Mouse (Mus musculus) gastrocnemius, postnatal 25 days (tissue): Measurements from ENCODE around the gene Psors1c2. TPM values are rescaled to one million over a fixed set of nuclear protein-coding genes. Genes with fewer than 3 reads are reported as not detected.

Experiments used
- DNase-seq: peaks from one replicate; pipeline ENCODE4 v3.0.0; 2022
- total RNA-seq, 2 experiments: library from RNA; stranded (reverse); gene quantifications; 1 replicate in 1 of 2; 2 replicates in 1 of 2; pipeline ENCODE4 v1.2.3; 2021

The Psors1c2 gene
- total RNA-seq, 2 experiments from 2014 or later, result not detected

DNA sequence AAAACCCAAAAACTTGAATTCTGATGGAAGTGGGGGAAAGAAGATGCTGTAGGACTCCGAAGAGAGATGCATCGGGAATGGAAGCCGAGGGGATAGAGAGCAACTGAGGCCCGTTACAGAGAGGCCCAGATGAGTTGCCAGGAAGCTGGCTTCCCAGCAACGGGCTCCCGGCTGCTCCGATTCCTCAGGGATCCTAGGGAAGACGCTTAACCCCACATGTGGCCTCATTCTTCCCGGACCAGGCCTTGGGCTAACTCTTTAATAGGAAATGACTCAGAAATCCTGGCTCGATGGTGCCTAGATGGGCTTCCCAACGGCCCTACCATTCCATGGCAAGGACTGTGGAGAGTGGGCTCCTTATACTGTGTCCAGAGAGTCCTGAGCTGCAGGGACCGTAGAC lies 15.5 kb upstream of the Psors1c2 start:
- no peak for DNase-seq

DNA sequence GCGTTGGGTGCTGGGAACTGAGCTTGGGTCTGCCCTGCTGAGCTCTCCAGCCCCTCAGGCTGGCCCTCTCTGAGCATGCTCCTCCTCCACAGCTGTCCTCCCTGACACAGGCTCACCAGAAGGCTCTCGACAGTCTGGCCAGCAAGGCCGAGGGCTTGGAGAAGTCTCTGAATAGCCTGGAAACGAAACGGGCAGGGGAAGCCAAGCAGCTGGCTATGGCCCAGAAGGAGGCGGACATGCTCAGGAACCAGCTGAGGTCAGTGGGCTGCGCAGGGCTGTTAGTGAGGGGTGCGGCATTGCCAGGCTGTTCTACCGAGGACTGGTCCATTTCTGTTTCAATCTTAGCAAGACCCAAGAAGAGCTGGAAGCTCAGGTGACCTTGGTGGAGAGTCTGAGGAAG lies 8.6 kb upstream of the Psors1c2 start:
- no peak for DNase-seq

DNA sequence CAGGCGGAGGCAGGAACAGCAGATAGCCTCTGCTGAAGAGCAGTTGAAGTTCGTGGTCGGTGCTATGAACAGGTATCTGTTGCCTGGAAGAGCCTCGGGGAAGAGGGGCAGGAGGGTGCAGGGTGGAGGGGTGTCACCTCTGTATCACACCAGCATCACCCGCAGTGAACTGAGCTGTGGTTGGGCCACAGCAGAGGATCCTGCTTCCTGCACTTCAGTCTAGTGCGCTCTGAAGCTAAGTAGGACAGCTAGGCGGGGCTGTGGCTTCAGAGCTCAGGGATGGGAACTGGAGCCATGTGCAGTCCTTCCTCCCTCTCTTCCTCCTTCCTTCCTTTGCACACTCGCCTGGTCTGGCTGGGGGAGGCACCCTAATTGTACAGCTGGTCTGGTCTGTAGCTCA lies 6.4 kb upstream of the Psors1c2 start:
- no peak for DNase-seq

DNA sequence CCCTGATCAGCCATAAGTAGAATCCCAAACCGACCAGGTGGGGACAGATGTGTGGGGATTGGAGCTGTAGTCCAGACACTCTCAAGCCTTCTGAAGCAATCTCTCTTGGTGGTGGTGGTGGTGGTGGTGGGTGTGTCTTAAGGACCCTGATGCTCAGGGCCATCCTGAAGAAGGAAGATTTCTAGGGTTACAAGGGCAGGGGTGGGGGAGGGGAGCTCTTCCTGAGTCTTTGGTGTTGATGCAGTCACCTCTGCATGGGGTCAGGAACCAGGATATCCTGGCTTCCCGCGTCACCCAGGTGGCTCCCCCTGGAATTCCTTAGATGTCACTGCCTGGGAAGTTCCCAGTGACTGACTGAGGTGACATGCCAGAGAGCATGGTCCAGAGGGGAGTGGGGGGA lies 641 bp upstream of the Psors1c2 start:
- DNase-seq, result no peak

DNA sequence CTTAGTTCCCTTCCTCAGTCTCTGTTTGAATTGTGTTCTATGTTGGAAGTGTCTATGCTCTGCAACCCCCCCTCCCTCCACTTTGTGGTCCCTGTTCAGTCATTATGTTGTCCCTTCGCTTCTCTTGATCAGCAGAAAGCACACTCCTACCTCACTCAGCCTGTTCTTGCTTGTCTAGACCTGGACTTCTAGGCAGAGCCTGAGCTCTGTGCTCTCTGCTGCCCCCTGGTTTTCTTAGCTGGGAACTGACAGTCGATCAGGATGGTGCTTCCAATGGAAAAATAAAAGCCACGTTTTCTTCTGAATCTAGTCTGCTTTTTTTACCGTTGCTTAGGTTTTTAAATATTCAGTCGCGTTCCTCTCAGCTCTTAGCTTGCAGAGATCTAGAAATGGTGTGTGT lies 1.3 kb downstream of the Psors1c2 start:
- DNase-seq, result peak; percentile 37

DNA sequence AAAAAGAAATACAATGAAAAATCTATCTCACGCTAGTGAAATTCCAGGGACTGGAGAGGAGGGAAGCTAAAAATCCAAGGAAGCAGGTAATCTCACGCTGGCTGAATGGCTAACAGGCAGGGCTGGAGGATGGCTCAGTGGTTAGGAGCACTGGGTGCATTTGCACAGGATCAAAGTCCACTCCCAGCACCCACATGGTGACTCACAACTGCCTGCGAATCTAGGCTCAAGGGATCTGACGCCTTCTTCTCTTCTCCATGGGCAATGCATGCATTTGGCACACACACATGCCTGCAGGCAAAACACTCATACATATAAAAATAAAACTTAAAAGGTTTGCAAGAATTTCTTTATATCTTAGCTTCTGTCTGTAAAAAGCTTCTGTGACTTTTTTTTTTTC lies 4.4 kb downstream of the Psors1c2 start:
- DNase-seq, result no peak

DNA sequence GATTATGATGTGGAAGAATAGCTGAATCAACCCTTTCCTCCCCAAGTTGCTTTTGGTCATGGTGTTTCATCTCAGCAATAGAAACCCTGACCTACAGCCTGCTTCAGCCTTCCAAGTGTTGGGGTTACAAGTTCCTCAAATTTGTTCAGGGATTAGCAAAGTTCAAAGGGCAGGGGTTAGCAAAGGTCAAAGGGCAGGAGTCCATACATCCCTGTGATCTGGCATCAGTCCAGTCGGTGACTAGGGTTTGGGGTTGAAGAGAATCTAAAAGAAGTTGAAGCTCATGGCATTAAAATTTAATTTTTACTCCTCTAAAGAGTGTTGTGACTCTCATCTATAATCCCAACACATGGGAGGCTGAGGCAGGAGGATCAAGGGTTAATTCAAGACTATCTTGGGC lies 5.5 kb downstream of the Psors1c2 start:
- DNase-seq, result no peak

DNA sequence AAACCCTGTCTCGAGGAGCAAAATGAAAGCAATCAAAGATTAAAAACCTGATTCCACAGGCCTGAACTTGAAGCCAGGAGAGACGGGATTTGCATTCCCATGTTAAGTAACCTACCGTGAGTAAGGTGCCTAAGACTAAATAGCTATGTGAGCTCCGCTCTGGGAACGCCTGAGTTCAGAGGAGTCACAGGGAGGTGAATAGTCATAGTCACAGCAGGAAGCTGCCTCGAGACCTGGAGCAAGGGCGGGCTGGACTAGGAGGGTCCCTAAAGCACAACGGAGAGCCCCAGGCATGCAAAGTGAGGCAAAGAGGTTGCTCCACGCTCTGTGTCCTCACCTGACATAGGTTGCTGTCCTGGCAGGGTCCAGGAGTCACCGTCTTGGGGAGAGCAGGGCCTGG lies 6.5 kb downstream of the Psors1c2 start:
- no peak for DNase-seq

DNA sequence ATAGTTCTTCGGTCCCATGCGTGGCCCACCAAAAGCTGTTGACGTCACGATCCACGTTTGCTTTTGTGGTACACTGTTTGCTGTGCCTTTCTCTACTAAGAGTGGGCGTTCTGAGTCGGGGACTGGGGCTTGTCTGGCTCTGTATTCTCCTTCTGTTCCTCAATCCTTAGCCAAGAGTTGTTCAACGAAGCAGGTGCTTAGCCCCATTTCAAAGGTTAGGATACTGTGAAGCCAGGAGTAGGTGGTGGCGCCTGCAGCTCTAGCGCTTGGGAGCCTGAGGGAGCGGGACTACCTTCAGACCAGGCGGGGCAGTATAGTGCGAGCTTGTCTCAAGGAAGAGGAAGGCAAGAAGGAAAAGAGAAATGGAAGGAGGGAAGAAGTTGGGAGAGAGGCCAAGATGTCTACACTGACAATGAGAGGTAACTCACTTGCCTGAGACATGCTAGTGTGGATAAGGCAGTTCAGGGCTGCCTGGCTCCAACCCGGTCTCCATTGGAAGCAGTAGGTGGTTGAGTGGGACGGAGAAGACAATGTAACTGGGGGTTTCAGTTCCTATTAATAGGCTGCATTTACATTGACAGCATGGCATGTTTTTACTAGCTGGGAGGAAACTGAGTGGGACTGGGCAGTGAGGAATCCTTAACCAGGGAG lies 9.9 kb downstream of the Psors1c2 start:
- no peak for DNase-seq

DNA sequence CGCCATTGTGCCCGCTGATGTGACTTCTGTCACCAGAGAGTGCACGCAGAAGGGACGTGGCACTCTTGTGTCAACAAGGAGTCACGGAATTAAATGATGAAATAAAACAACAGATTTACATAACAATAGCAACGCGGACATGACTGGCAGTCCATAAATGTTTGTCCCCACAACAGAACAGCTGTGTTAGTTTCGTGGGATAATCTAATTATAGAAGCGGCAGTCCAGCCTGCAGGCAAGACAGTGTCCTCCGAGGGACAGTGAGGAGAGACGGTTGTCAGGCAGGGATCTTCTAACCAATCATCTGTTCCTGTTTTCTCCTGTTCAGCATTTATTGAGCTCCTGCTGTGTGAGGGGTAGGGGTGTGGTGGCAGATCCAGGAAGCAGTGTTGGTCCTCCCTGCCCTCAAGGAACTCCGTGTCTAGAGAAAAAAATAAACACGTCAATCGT lies 10.4 kb downstream of the Psors1c2 start:
- DNase-seq, result no peak

DNA sequence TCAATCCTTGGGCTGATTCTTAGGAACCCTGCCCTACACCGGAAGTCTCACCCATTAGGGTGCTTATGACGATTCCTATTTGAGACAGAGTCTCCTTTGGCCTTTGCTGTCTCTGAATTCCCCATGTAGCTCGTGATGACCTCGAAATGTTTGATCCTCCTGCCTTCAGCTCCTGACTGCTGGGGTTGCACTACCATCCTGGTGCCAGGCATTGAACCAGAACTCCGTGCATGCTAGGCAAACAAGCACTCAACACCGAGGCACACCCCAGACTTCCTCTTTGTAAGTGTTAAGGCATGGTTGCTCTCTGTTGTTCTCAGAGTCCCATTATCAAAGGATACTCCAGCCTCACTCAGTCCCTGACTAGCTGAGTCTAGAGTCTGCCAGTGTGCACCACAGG lies 11.0 kb downstream of the Psors1c2 start:
- no peak for DNase-seq

DNA sequence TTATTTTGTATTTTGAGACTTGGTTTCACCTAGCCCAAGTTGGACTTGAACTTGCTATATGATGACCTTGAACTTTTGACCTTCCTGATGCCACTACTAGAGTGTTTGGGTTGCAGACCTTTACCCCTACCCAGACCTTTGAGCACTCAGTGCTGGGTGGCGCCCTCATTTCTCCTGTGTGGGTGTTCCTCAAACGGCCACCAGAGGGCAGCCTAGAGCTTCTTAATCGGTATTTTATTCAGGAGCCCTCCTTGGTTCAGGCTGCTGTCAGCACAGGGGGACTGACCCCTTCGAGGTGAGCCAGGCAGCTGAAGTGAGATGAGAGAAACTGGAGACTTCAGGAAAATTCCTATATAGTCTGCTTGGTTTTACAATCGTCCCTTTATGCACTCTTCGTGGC lies 11.7 kb downstream of the Psors1c2 start:
- no peak for DNase-seq

DNA sequence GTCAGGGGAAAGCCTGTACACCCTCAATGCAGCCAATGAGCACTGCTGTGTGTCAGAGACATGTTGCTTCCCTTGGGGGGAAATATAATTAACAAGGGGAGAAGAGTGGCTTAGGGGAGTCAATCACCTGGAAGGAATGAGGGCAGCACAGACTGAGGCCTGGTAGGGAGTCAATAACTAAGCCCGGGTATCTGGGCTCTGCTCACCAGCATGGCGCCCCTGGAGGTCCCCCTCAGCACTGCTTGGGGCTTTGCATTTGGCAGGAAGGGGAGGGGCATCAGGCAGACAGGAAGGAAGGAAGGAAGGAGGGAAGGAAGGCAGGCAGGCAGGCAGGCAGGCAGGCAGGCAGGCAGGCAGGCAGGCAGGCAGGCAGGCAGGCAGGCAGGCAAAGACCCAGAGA lies 14.5 kb downstream of the Psors1c2 start:
- no peak for DNase-seq

DNA sequence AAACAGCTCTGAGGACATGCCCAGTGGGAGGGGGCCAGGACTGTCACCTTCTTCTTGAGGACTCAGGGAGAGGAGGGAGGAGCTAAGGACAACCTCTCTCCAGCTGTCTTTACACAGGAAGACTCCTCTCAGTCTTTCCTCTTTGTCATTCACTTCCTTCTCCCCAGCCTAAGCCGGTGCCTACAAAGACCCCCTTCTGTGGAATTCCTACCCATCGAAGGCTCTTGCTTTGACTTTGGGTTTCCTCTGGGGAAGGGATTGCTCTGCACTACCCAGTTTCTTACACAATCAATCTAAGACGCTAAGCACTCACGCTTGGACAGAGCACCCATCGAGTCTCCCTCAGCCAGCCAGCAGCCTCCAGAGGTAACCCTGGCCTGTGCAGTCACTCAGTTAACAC lies 15.6 kb downstream of the Psors1c2 start:
- no peak for DNase-seq

DNA sequence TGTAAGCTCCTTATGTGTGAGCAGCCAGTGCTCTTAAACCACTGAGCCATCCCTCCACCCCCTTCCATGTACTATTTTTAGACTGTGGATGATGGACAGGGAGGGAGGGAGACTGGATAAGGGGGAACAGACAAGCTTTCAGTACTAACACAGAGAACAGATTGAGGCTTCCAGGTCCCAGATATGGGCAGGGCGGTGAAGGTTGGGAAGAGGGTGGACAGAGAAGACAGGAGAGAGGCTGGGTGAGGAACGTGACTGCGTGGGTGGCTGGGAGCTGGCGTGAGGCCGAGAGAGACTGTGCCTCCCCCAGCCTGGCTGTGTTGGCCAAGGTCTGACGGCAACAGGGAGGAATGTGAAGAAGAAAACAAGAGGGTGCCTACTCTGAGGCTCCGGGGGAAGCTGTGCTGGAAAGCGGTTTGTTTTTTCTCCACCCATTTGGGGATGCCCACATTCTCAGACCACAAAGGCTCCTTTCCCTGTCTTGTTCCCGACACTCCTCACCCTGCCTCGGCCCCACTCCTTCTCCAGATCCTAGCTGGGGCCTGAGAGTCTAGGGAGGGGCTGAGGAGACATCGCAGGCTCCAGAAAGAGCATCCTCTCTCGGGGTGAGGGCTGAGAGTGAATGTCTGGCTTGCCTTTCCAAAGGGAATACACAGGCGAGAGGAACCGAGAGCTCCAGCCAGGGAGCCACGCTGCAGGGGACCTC lies 16.6 kb downstream of the Psors1c2 start:
- DNase-seq, result peak; percentile 69

DNA sequence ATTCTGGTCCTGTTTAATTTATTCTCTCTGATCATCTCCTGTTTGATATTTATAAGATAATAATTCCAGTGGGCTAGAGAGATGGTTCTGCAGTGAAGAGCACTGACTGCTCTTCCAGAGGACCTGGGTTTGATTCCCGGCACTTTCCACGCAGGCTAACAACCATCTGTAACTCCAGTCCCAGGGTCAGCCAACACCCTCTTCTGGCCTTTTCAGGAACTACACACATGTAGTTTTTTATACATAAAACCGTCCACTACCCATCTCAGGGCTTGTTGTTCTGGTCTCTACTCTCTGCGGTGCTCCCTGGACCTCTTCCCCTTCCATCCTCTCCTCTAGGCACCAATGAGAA lies 17.1 kb downstream of the Psors1c2 start:
- no peak for DNase-seq

DNA sequence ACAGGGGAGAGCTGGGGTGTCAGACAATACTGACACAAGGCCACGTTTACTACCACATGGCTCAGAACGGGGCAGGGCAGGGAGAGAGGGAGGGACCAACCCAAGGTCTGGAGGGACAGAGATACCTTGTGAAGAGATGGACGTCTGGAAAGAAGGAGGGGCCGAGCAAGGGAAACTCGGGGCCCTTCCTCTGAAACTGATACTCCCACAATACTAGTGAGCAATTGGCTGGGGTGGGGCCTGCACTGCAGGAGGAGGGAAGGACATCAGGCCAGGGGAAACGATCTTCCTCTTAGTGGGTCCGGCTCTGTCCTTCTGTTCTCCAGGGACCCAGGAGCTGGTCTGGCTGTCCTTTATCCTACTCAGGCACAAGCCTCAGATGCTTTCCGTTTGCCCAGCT lies 17.9 kb downstream of the Psors1c2 start:
- DNase-seq, result no peak

DNA sequence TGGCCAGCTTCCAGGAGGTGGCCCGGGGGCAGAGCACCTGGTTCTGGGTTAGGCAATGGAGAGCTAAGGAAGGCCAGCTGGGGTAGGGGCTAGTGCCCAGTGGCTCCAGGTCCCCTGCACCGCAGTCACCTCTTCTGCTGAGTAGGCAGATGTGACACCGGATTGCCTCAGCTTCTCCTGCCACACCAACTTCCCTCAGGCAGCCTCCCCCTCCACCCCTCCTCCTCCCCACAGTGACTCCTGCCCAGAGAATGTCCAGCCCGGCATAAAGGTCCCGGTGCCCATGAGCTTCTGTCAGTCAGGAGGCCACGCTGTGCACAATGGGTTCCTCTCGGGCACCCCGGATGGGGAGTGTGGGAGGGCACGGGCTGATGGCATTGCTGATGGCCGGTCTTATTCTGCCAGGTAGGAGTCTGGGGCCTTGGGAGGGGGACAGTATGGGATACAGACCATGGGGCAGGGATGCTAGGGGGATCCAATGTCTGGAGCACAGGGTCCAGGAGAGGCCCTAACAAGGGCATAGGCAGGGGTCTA lies 18.9 kb downstream of the Psors1c2 start, which contains the start of gene Cdsn:
Gene Cdsn, plus strand, starts transcription at position 248 of the 534 bp plus-strand sequence.
- no peak for DNase-seq

DNA sequence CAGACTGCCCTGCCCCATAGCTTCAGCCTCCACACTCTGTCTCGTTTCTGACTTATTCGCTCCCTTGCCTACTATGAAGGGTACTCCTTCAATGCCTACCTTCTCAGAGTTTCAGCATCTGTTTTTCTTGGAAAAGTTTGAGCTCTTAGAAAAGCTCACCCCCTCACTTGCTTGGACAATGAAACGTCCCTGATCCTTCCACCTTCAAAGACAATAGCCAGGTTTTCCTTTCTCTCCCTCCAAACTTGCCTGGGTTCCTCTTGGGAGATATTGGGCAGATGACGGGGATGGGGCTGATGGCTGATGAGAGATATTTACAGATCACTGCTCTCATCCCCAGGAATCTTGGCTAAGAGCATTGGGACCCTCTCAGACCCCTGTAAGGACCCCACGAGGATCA lies 21.3 kb downstream of the Psors1c2 start:
- DNase-seq, result no peak

DNA sequence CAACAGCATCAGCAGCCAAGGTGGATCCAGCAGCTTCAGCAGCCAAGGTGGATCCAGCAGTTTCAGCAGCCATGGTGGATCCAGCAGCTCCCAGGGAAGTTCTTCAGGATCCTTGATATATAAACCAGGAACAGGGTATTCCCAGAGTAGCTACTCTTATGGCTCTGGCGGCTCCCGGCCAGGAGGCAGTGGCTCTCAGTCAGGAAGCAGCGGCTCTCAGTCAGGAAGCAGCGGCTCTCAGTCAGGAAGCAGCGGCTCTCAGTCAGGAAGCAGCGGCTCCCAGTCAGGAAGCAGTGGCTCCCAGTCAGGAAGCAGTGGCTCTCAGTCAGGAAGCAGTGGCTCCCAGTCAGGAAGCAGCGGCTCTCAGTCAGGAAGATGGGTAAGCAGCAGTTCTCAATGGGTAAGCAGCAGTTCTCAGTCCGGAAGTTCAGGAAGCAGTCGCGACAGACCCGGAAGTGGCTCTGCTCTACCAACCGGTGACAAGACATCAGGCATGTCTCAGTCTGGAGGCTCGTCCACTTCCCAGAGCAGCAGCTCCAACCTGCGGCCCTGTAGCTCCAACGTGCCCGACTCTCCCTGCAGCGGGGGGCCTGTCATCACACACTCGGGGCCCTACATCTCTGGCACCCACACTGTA lies 21.9 kb downstream of the Psors1c2 start:
- DNase-seq, result no peak

DNA sequence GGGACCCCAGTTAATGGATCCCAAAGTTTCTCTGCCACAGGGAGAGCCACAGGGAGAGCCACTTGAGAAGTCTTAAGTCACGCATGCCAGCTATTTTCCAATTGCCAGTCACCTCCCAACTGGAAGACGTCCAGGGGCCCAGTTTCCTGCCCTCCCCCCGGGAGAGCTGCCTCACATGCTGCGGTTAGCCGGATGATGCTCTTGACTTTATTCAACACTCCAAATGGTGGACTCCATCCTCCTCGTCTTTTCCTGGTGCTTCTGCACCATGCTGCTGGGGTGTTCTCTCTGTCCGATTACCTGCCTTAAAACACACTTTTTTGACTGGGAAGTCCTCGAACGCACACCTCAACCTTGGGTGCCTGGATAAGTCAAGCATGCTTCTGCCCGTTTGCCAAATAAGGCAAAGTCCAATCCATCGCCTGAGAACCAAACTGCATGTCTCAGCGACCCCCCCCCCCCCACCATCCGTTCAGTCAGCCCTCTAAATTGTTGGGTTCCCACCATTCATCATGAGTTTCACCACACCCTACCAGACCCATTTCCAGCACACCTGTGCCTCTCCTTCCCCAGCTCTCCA lies 23.3 kb downstream of the Psors1c2 start:
- no peak for DNase-seq

DNA sequence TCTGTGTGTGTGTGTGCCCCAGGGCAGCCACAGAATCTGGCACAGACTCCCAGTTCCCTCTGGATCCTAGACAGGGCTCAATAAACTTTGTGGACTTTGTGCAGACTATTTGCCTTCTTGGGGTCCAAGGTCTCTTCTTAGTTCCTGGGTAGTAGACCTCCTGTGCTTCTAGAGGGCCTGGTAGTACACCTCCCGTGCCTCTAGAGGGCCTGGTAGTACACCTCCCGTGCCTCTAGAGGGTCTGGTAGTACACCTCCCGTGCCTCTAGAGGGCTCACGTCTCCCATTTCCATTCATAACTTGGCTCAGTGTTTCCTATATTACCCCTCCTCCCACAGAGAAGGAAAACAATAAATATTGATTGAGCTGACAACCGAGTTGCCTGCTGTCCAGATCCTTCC lies 23.8 kb downstream of the Psors1c2 start:
- DNase-seq, result no peak

DNA sequence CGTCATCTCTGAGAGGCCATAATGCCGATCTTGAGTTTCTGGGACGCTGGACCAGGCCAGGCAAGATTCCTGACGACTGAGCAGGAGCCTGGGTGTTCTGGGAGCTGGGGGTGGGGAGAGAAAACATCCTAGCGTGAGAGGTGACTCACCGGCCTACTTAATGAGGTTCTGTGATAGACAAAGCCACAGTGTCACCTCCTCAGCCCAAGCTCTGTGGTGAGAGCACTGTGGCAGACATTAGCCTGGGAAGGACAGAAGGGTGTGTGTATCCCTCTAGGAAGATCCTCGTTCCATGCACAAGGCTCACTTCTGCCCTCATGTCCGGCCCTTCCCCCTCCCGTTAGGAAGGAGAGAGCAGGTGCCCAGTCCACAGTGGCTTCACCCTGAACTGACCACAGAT lies 24.4 kb downstream of the Psors1c2 start:
- DNase-seq, result no peak
